Mouse (Mus musculus): Measurements from ENCODE around the gene Glra1. TPM values are rescaled to one million over a fixed set of nuclear protein-coding genes. Genes with fewer than 3 reads are reported as not detected.
"Not testable (repeated sequence)": the region's sequence is repeated elsewhere in the genome, so short reads cannot be mapped to it uniquely, and the experiment has no call there.

Glra1 gene
- not detected in 2 replicates for polyA plus RNA-seq (2016; fragmentation: Nextera tagmentation; extraction: Ambion mirVana)

GRCm38 (mm10) chr11:55607808-55608523 is at the start of gene Glra1:
Gene Glra1 (minus strand): TSS chr11:55608198.
- peaks cover 6% of the 10 kb centered on the region; the same call in 1 of the 2 replicates for H3K4me1 ChIP-seq
- no peaks in the 10 kb centered on the region for H3K9me3 ChIP-seq
- peak; percentile 80 for ATAC-seq (ENCODE audit: low FRiP score, low read depth)
- H3K36me3 ChIP-seq = no peaks in the 10 kb centered on the region
- peak within 1 kb of the TSS; percentile 42 for H3K4me3 ChIP-seq
- H3K27ac ChIP-seq (replicated peaks) = no peak within 1 kb of the TSS
- H3K4me2 ChIP-seq (replicated peaks) = peak within 1 kb of the TSS; percentile 61
- under 1% methylated on average over 36 of the region's 36 CpGs for WGBS
- H3K9ac ChIP-seq (replicated peaks) = peak within 1 kb of the TSS; percentile 16; the same call in 1 of the 2 replicates
- peaks cover 67% of the 10 kb centered on the region for H3K27me3 ChIP-seq

GRCm38 (mm10) chr11:55636961-55637360 is 29.0 kb upstream of the Glra1 start:
- H3K36me3 ChIP-seq = no peaks in the 10 kb centered on the region
- WGBS = 61% methylated on average over 4 of the region's 4 CpGs
- H3K4me1 ChIP-seq = no peaks in the 10 kb centered on the region
- no peaks in the 10 kb centered on the region for H3K27me3 ChIP-seq
- ATAC-seq (ENCODE audit: low FRiP score, low read depth) = no peak
- no peak overlapping the region for H3K4me3 ChIP-seq
- no peak overlapping the region for H3K4me2 ChIP-seq (replicated peaks)
- no peaks in the 10 kb centered on the region for H3K9me3 ChIP-seq
- no peak overlapping the region for H3K9ac ChIP-seq (replicated peaks)
- no peak overlapping the region for H3K27ac ChIP-seq (replicated peaks)

GRCm38 (mm10) chr11:55633901-55634300 is 25.9 kb upstream of the Glra1 start:
- H3K9me3 ChIP-seq = no peaks in the 10 kb centered on the region
- H3K36me3 ChIP-seq = no peaks in the 10 kb centered on the region
- ATAC-seq (ENCODE audit: low FRiP score, low read depth) = no peak
- no peak overlapping the region for H3K9ac ChIP-seq (replicated peaks)
- no peak overlapping the region for H3K4me2 ChIP-seq (replicated peaks)
- H3K27ac ChIP-seq (replicated peaks) = no peak overlapping the region
- no peak overlapping the region for H3K4me3 ChIP-seq
- H3K27me3 ChIP-seq = no peaks in the 10 kb centered on the region
- no peaks in the 10 kb centered on the region for H3K4me1 ChIP-seq

GRCm38 (mm10) chr11:55614631-55615030 is 6.6 kb upstream of the Glra1 start:
- not testable (repeated sequence) for H3K4me2 ChIP-seq (replicated peaks); H3K27me3 ChIP-seq; ATAC-seq (ENCODE audit: low FRiP score, low read depth); H3K27ac ChIP-seq (replicated peaks); H3K9ac ChIP-seq (replicated peaks); H3K4me1 ChIP-seq; H3K36me3 ChIP-seq; H3K9me3 ChIP-seq; H3K4me3 ChIP-seq
- 69% methylated on average over 8 of the region's 8 CpGs for WGBS

- no peak overlapping the region for H3K27ac ChIP-seq (replicated peaks)
- 2% methylated on average over 12 of the region's 12 CpGs for WGBS
- ATAC-seq (ENCODE audit: low FRiP score, low read depth) = no peak
- H3K4me2 ChIP-seq (replicated peaks) = peak overlapping the region; percentile 61
- no peaks in the 10 kb centered on the region for H3K9me3 ChIP-seq
- H3K27me3 ChIP-seq = peaks cover 63% of the 10 kb centered on the region
- peak overlapping the region; percentile 42 for H3K4me3 ChIP-seq
- peaks cover 6% of the 10 kb centered on the region; the same call in 1 of the 2 replicates for H3K4me1 ChIP-seq
- no peaks in the 10 kb centered on the region for H3K36me3 ChIP-seq
- 0 out of 2 replicates have a peak overlapping the region, but pooled peaks have one; percentile 16 for H3K9ac ChIP-seq (replicated peaks)
Measured at GRCm38 (mm10) chr11:55608524-55608920, 524 bp upstream of the Glra1 start.

GRCm38 (mm10) chr11:55607066-55607807 is 761 bp downstream of the Glra1 start:
- Histone ChIP-seq H3K36me3 (no peaks in the 10 kb centered on the region), H3K9me3 (no peaks in the 10 kb centered on the region), H3K27me3 (peaks cover 73% of the 10 kb centered on the region), H3K9ac (replicated peaks) (peak overlapping the region; percentile 16; the same call in 1 of the 2 replicates), H3K27ac (replicated peaks) (no peak overlapping the region), H3K4me2 (replicated peaks) (peak overlapping the region; percentile 61), H3K4me3 (peak overlapping the region; percentile 42), H3K4me1 (peaks cover 6% of the 10 kb centered on the region; the same call in 1 of the 2 replicates)
- peak; percentile 68 for ATAC-seq (ENCODE audit: low FRiP score, low read depth)
- 4% methylated on average over 26 of the region's 26 CpGs for WGBS

- peaks cover 6% of the 10 kb centered on the region for H3K4me1 ChIP-seq
- H3K9me3 ChIP-seq = no peaks in the 10 kb centered on the region
- H3K27ac ChIP-seq (replicated peaks) = no peak overlapping the region
- peaks cover 84% of the 10 kb centered on the region for H3K27me3 ChIP-seq
- no peaks in the 10 kb centered on the region for H3K36me3 ChIP-seq
- 2% methylated on average over 11 of the region's 11 CpGs for WGBS
- H3K9ac ChIP-seq (replicated peaks) = no peak overlapping the region
- H3K4me3 ChIP-seq = no peak overlapping the region
- peak; percentile 85 for ATAC-seq (ENCODE audit: low FRiP score, low read depth)
- peak overlapping the region; percentile 11; the same call in 1 of the 2 replicates for H3K4me2 ChIP-seq (replicated peaks)
Measured at GRCm38 (mm10) chr11:55601447-55602065, 6.4 kb downstream of the Glra1 start.

- WGBS = 81% methylated on average over 1 of the region's 1 CpGs
Measured at GRCm38 (mm10) chr11:55595726-55596125, 12.3 kb downstream of the Glra1 start.

GRCm38 (mm10) chr11:55594411-55594810 is 13.6 kb downstream of the Glra1 start:
- 84% methylated on average over 3 of the region's 3 CpGs for WGBS
- no peaks in the 10 kb centered on the region for H3K36me3 ChIP-seq
- no peaks in the 10 kb centered on the region for H3K4me1 ChIP-seq

More at GRCm38 (mm10) chr11:55595726-55596125, 12.3 kb downstream of the Glra1 start:
- no peak overlapping the region for H3K4me2 ChIP-seq (replicated peaks)
- H3K27ac ChIP-seq (replicated peaks) = no peak overlapping the region
- ATAC-seq (ENCODE audit: low FRiP score, low read depth) = no peak
- no peaks in the 10 kb centered on the region for H3K9me3 ChIP-seq
- H3K36me3 ChIP-seq = no peaks in the 10 kb centered on the region
- H3K4me3 ChIP-seq = no peak overlapping the region
- H3K9ac ChIP-seq (replicated peaks) = no peak overlapping the region
- no peaks in the 10 kb centered on the region for H3K4me1 ChIP-seq
- H3K27me3 ChIP-seq = peaks cover 45% of the 10 kb centered on the region

GRCm38 (mm10) chr11:55591194-55591593 is 16.8 kb downstream of the Glra1 start:
- Histone ChIP-seq H3K4me3 (no peak overlapping the region), H3K9me3 (no peaks in the 10 kb centered on the region), H3K27ac (replicated peaks) (no peak overlapping the region), H3K4me1 (no peaks in the 10 kb centered on the region), H3K27me3 (peaks cover 6% of the 10 kb centered on the region; the same call in 1 of the 2 replicates), H3K9ac (replicated peaks) (no peak overlapping the region), H3K4me2 (replicated peaks) (no peak overlapping the region), H3K36me3 (no peaks in the 10 kb centered on the region)
- WGBS = 53% methylated on average over 2 of the region's 2 CpGs
- no peak for ATAC-seq (ENCODE audit: low FRiP score, low read depth)

More at GRCm38 (mm10) chr11:55594411-55594810, 13.6 kb downstream of the Glra1 start:
- Histone ChIP-seq H3K4me3 (no peak overlapping the region), H3K9ac (replicated peaks) (no peak overlapping the region), H3K27ac (replicated peaks) (no peak overlapping the region), H3K27me3 (peaks cover 32% of the 10 kb centered on the region), H3K4me2 (replicated peaks) (no peak overlapping the region), H3K9me3 (no peaks in the 10 kb centered on the region)
- ATAC-seq (ENCODE audit: low FRiP score, low read depth) = no peak

GRCm38 (mm10) chr11:55589376-55590167 is 18.4 kb downstream of the Glra1 start:
- Histone ChIP-seq H3K4me1 (no peaks in the 10 kb centered on the region), H3K27me3 (no peaks in the 10 kb centered on the region), H3K4me2 (replicated peaks) (no peak overlapping the region), H3K9ac (replicated peaks) (no peak overlapping the region), H3K36me3 (no peaks in the 10 kb centered on the region), H3K9me3 (no peaks in the 10 kb centered on the region), H3K27ac (replicated peaks) (no peak overlapping the region), H3K4me3 (no peak overlapping the region)
- WGBS = 87% methylated on average over 9 of the region's 9 CpGs
- ATAC-seq (ENCODE audit: low FRiP score, low read depth) = no peak

Measured in midbrain, embryonic 12.5 days (tissue).